Mouse (Mus musculus) stomach, embryonic 14.5 days (tissue): ENCODE measurements around the gene Spout1. TPM values are rescaled to one million over a fixed set of nuclear protein-coding genes. Genes with fewer than 3 reads are reported as not detected.

Experiments
- polyA plus RNA-seq: library from polyadenylated mRNA; unstranded; fragments of >200 nt; fragmentation: Nextera tagmentation; extraction: Ambion mirVana; gene quantifications from 2 replicates; pipeline ENCODE4 v1.2.1, GENCODE M21; 2014

Spout1 gene
- polyA plus RNA-seq, 1 experiment from 2014 or later = 63.6 TPM

Other genes starting within 250 kb of the Spout1 start
- 57.7 and 59.4 TPM in 2 replicates for gene Gle1, start 243.0 kb downstream of the Spout1 start, polyA plus RNA-seq
- 136 and 139 TPM in 2 replicates for gene Sptan1, start 212.9 kb downstream of the Spout1 start, polyA plus RNA-seq
- gene Wdr34, start 129.6 kb downstream of the Spout1 start, polyA plus RNA-seq = 29.6 and 32.7 TPM in 2 replicates
- gene Set, start 121.1 kb downstream of the Spout1 start, polyA plus RNA-seq = 454 and 480 TPM in 2 replicates
- 6.3 and 6.9 TPM in 2 replicates for gene Pkn3, start 100.8 kb downstream of the Spout1 start, polyA plus RNA-seq
- gene Zdhhc12, start 84.8 kb downstream of the Spout1 start, polyA plus RNA-seq = 44.1 and 45.2 TPM in 2 replicates
- 11.3 and 13.6 TPM in 2 replicates for gene Zer1, start 53.9 kb downstream of the Spout1 start, polyA plus RNA-seq
- 12.0 and 12.4 TPM in 2 replicates for gene Tbc1d13, start 44.7 kb downstream of the Spout1 start, polyA plus RNA-seq
- 21.9 and 24.8 TPM in 2 replicates for gene Endog, start 7.0 kb downstream of the Spout1 start, polyA plus RNA-seq
- gene Kyat1, start 27.4 kb upstream of the Spout1 start, polyA plus RNA-seq = 13.9 and 15.7 TPM in 2 replicates
- gene Lrrc8a, start 59.3 kb upstream of the Spout1 start, polyA plus RNA-seq = 50.0 and 51.9 TPM in 2 replicates
- gene Gm28035, start 62.1 kb upstream of the Spout1 start, polyA plus RNA-seq = 0.13 and 0.25 TPM in 2 replicates
- gene Phyhd1, start 87.7 kb upstream of the Spout1 start, polyA plus RNA-seq = 16.2 and 17.6 TPM in 2 replicates
- not detected in 2 replicates for gene Gm28038, start 102.6 kb upstream of the Spout1 start, polyA plus RNA-seq
- gene Dolk, start 107.9 kb upstream of the Spout1 start, polyA plus RNA-seq = 30.6 and 32.0 TPM in 2 replicates
- 43.1 and 45.4 TPM in 2 replicates for gene Nup188, start 107.9 kb upstream of the Spout1 start, polyA plus RNA-seq
- gene Sh3glb2, start 180.9 kb upstream of the Spout1 start, polyA plus RNA-seq = 90.0 and 93.7 TPM in 2 replicates
- 21.2 and 21.7 TPM in 2 replicates for gene Miga2, start 185.8 kb upstream of the Spout1 start, polyA plus RNA-seq
- gene Dolpp1, start 213.8 kb upstream of the Spout1 start, polyA plus RNA-seq = 35.8 and 37.8 TPM in 2 replicates
- 27.3 and 30.0 TPM in 2 replicates for gene Crat, start 237.4 kb upstream of the Spout1 start, polyA plus RNA-seq
- 82.6 and 85.4 TPM in 2 replicates for gene Ptpa, start 237.6 kb upstream of the Spout1 start, polyA plus RNA-seq